Mouse (Mus musculus): ENCODE results near the gene Alcam. TPM values are rescaled to one million over a fixed set of nuclear protein-coding genes. Genes with fewer than 3 reads are reported as not detected.
A peak's percentile ranks its signal among the peaks of the same experiment; 100 is the strongest.

Alcam gene
- polyA plus RNA-seq, 1 experiment from 2014 or later, result 32.8 TPM

GRCm38 (mm10) chr16:52311073-52311472, 142.8 kb downstream of the Alcam start:
- H3K4me3 ChIP-seq (ENCODE audit: low read depth, low read length), result no peak overlapping the region
- no peaks in the 10 kb centered on the region for H3K27me3 ChIP-seq (replicated peaks; ENCODE audit: control insufficient read depth, insufficient read depth, low read length)
- H3K9me3 ChIP-seq (ENCODE audit: control insufficient read depth, low read length), result no peaks in the 10 kb centered on the region
- no peak overlapping the region for H3K9ac ChIP-seq (ENCODE audit: low read depth, low read length)
- H3K4me1 ChIP-seq (replicated peaks; ENCODE audit: control insufficient read depth, insufficient read depth, low read length), result no peaks in the 10 kb centered on the region
- WGBS, result 26% methylated on average over 9 of the region's 9 CpGs
- peak; percentile 41; the same call in 1 of the 2 replicates for ATAC-seq (replicated peaks; ENCODE audit: low FRiP score)
- no peaks in the 10 kb centered on the region; the same call in 1 of the 2 replicates for H3K36me3 ChIP-seq (ENCODE audit: control insufficient read depth, insufficient read depth, low read length)
- DNase-seq (ENCODE audit: low spot score), result no peak
- H3K4me2 ChIP-seq, result no peak overlapping the region
- H3K27ac ChIP-seq (ENCODE audit: low read depth, low read length), result no peak overlapping the region

- 76% methylated on average over 2 of the region's 2 CpGs for WGBS
- ATAC-seq (replicated peaks; ENCODE audit: low FRiP score), result no peak
Measured at GRCm38 (mm10) chr16:52307016-52307415, 146.9 kb downstream of the Alcam start.

GRCm38 (mm10) chr16:52303532-52303902, 150.4 kb downstream of the Alcam start:
- 86% methylated on average over 4 of the region's 4 CpGs for WGBS

More at GRCm38 (mm10) chr16:52307016-52307415, 146.9 kb downstream of the Alcam start:
- Histone ChIP-seq H3K27ac (ENCODE audit: low read depth, low read length) (no peak overlapping the region), H3K36me3 (ENCODE audit: control insufficient read depth, insufficient read depth, low read length) (no peaks in the 10 kb centered on the region; the same call in 1 of the 2 replicates), H3K9me3 (ENCODE audit: control insufficient read depth, low read length) (no peaks in the 10 kb centered on the region), H3K4me3 (ENCODE audit: low read depth, low read length) (no peak overlapping the region), H3K9ac (ENCODE audit: low read depth, low read length) (no peak overlapping the region), H3K27me3 (replicated peaks; ENCODE audit: control insufficient read depth, insufficient read depth, low read length) (no peaks in the 10 kb centered on the region), H3K4me1 (replicated peaks; ENCODE audit: control insufficient read depth, insufficient read depth, low read length) (no peaks in the 10 kb centered on the region), H3K4me2 (no peak overlapping the region)
- DNase-seq (ENCODE audit: low spot score), result no peak

DNA sequence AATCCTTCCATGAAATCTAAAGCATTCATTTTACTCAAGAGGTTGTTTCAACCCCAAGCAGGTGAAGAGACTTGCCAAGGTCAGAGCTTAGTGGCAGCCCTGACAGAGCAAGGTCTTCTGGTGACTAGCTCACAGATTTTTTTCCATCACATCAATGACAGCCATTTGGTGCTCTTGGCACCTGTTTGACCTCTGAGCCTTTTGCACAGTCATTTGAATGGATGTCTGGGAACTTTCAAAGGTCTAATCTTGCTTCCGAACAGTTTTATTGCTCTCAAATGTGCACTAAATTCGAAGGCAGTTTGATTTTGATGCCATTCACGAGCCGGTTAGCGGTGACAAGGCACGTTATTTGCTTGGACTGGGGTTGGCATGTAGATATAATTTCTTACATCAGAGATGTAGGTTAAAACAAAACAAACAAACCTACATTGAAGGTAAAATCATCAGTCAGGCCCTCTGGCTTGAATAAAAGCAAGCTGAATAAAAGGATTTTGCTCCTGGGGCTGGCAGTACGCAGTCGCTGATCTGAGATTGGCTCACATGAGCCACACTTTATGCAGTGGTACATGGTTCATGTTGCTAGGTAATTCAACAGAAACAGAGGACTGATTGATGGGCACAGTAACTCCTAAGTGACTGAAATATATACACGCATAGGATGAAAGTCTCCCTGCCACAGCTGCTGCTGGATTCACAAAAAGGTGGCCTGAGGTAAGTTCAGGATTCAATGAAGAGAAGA, 150.9 kb downstream of the Alcam start:
- WGBS, result 83% methylated on average over 9 of the region's 9 CpGs
- Histone ChIP-seq H3K36me3 (ENCODE audit: control insufficient read depth, insufficient read depth, low read length) (no peaks in the 10 kb centered on the region; the same call in 1 of the 2 replicates), H3K27ac (ENCODE audit: low read depth, low read length) (no peak overlapping the region), H3K9ac (ENCODE audit: low read depth, low read length) (no peak overlapping the region), H3K4me1 (replicated peaks; ENCODE audit: control insufficient read depth, insufficient read depth, low read length) (no peaks in the 10 kb centered on the region), H3K27me3 (replicated peaks; ENCODE audit: control insufficient read depth, insufficient read depth, low read length) (no peaks in the 10 kb centered on the region), H3K4me3 (ENCODE audit: low read depth, low read length) (no peak overlapping the region), H3K4me2 (no peak overlapping the region), H3K9me3 (ENCODE audit: control insufficient read depth, low read length) (no peaks in the 10 kb centered on the region)
- DNase-seq (ENCODE audit: low spot score) (no peak), ATAC-seq (replicated peaks; ENCODE audit: low FRiP score) (no peak)

More at GRCm38 (mm10) chr16:52303532-52303902, 150.4 kb downstream of the Alcam start:
- Histone ChIP-seq H3K4me1 (replicated peaks; ENCODE audit: control insufficient read depth, insufficient read depth, low read length) (no peaks in the 10 kb centered on the region), H3K9me3 (ENCODE audit: control insufficient read depth, low read length) (no peaks in the 10 kb centered on the region), H3K36me3 (ENCODE audit: control insufficient read depth, insufficient read depth, low read length) (no peaks in the 10 kb centered on the region; the same call in 1 of the 2 replicates), H3K9ac (ENCODE audit: low read depth, low read length) (no peak overlapping the region), H3K4me2 (no peak overlapping the region), H3K27ac (ENCODE audit: low read depth, low read length) (no peak overlapping the region), H3K4me3 (ENCODE audit: low read depth, low read length) (no peak overlapping the region), H3K27me3 (replicated peaks; ENCODE audit: control insufficient read depth, insufficient read depth, low read length) (no peaks in the 10 kb centered on the region)
- DNase-seq (ENCODE audit: low spot score) (no peak), ATAC-seq (replicated peaks; ENCODE audit: low FRiP score) (no peak)

DNA sequence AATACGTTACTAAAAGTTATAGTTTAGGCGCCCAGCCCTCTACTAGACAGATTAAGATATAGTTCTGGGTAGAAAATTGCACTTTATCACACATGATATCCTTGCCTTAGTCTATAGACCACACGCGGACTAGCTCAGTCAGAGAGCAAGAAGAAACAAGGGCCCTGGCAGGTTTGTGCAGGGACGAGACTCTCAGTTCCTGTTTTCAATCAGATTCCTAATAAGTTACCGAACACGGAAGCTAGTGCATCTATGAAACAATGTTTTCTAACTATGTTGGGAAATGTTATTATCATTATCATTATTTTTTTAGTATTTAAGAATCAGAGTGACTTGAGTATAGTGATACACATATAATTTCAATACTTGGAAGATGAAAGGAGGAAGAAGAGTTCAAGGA, 152.1 kb downstream of the Alcam start:
- 86% methylated on average over 7 of the region's 7 CpGs for WGBS
- no peaks in the 10 kb centered on the region for H3K36me3 ChIP-seq (ENCODE audit: control insufficient read depth, insufficient read depth, low read length)
- no peak overlapping the region for H3K4me2 ChIP-seq
- ATAC-seq (replicated peaks; ENCODE audit: low FRiP score) (no peak), DNase-seq (ENCODE audit: low spot score) (no peak)
- no peak overlapping the region for H3K9ac ChIP-seq (ENCODE audit: low read depth, low read length)
- no peak overlapping the region for H3K4me3 ChIP-seq (ENCODE audit: low read depth, low read length)
- no peaks in the 10 kb centered on the region for H3K27me3 ChIP-seq (replicated peaks; ENCODE audit: control insufficient read depth, insufficient read depth, low read length)
- H3K4me1 ChIP-seq (replicated peaks; ENCODE audit: control insufficient read depth, insufficient read depth, low read length), result no peaks in the 10 kb centered on the region
- H3K27ac ChIP-seq (ENCODE audit: low read depth, low read length), result no peak overlapping the region
- no peaks in the 10 kb centered on the region for H3K9me3 ChIP-seq (ENCODE audit: control insufficient read depth, low read length)

GRCm38 (mm10) chr16:52296376-52296775, 157.5 kb downstream of the Alcam start:
- 54% methylated on average over 1 of the region's 1 CpGs for WGBS
- Histone ChIP-seq H3K4me2 (no peak overlapping the region), H3K27me3 (replicated peaks; ENCODE audit: control insufficient read depth, insufficient read depth, low read length) (no peaks in the 10 kb centered on the region), H3K36me3 (ENCODE audit: control insufficient read depth, insufficient read depth, low read length) (no peaks in the 10 kb centered on the region; the same call in 1 of the 2 replicates), H3K27ac (ENCODE audit: low read depth, low read length) (no peak overlapping the region), H3K4me3 (ENCODE audit: low read depth, low read length) (no peak overlapping the region), H3K9me3 (ENCODE audit: control insufficient read depth, low read length) (no peaks in the 10 kb centered on the region), H3K4me1 (replicated peaks; ENCODE audit: control insufficient read depth, insufficient read depth, low read length) (no peaks in the 10 kb centered on the region), H3K9ac (ENCODE audit: low read depth, low read length) (no peak overlapping the region)
- no peak for ATAC-seq (replicated peaks; ENCODE audit: low FRiP score)
- DNase-seq (ENCODE audit: low spot score), result no peak

GRCm38 (mm10) chr16:52295535-52295934, 158.3 kb downstream of the Alcam start:
- no peak for ATAC-seq (replicated peaks; ENCODE audit: low FRiP score)
- Histone ChIP-seq H3K27ac (ENCODE audit: low read depth, low read length) (no peak overlapping the region), H3K36me3 (ENCODE audit: control insufficient read depth, insufficient read depth, low read length) (peaks cover 2% of the 10 kb centered on the region; the same call in 1 of the 2 replicates), H3K27me3 (replicated peaks; ENCODE audit: control insufficient read depth, insufficient read depth, low read length) (no peaks in the 10 kb centered on the region), H3K4me2 (no peak overlapping the region), H3K4me1 (replicated peaks; ENCODE audit: control insufficient read depth, insufficient read depth, low read length) (no peaks in the 10 kb centered on the region), H3K9ac (ENCODE audit: low read depth, low read length) (no peak overlapping the region), H3K9me3 (ENCODE audit: control insufficient read depth, low read length) (no peaks in the 10 kb centered on the region), H3K4me3 (ENCODE audit: low read depth, low read length) (no peak overlapping the region)
- no peak for DNase-seq (ENCODE audit: low spot score)

GRCm38 (mm10) chr16:52292440-52293048, 161.3 kb downstream of the Alcam start:
- no peaks in the 10 kb centered on the region for H3K27me3 ChIP-seq (replicated peaks; ENCODE audit: control insufficient read depth, insufficient read depth, low read length)
- no peak overlapping the region for H3K4me2 ChIP-seq
- peaks cover 3% of the 10 kb centered on the region; the same call in 1 of the 2 replicates for H3K36me3 ChIP-seq (ENCODE audit: control insufficient read depth, insufficient read depth, low read length)
- H3K4me3 ChIP-seq (ENCODE audit: low read depth, low read length), result no peak overlapping the region
- no peaks in the 10 kb centered on the region for H3K9me3 ChIP-seq (ENCODE audit: control insufficient read depth, low read length)
- DNase-seq (ENCODE audit: low spot score) (no peak), ATAC-seq (replicated peaks; ENCODE audit: low FRiP score) (no peak)
- no peak overlapping the region for H3K9ac ChIP-seq (ENCODE audit: low read depth, low read length)
- WGBS, result 82% methylated on average over 3 of the region's 3 CpGs
- no peak overlapping the region for H3K27ac ChIP-seq (ENCODE audit: low read depth, low read length)
- no peaks in the 10 kb centered on the region for H3K4me1 ChIP-seq (replicated peaks; ENCODE audit: control insufficient read depth, insufficient read depth, low read length)

- no peak overlapping the region for H3K9ac ChIP-seq (ENCODE audit: low read depth, low read length)
- H3K27ac ChIP-seq (ENCODE audit: low read depth, low read length), result no peak overlapping the region
- WGBS, result 76% methylated on average over 2 of the region's 2 CpGs
- no peaks in the 10 kb centered on the region for H3K4me1 ChIP-seq (replicated peaks; ENCODE audit: control insufficient read depth, insufficient read depth, low read length)
- no peak overlapping the region for H3K4me3 ChIP-seq (ENCODE audit: low read depth, low read length)
- no peak overlapping the region for H3K4me2 ChIP-seq
- H3K36me3 ChIP-seq (ENCODE audit: control insufficient read depth, insufficient read depth, low read length), result no peaks in the 10 kb centered on the region
- no peak for ATAC-seq (replicated peaks; ENCODE audit: low FRiP score)
- no peaks in the 10 kb centered on the region for H3K9me3 ChIP-seq (ENCODE audit: control insufficient read depth, low read length)
- H3K27me3 ChIP-seq (replicated peaks; ENCODE audit: control insufficient read depth, insufficient read depth, low read length), result no peaks in the 10 kb centered on the region
- DNase-seq (ENCODE audit: low spot score), result no peak
Measured at GRCm38 (mm10) chr16:52280186-52280585, 173.7 kb downstream of the Alcam start.
